Mouse (Mus musculus) forebrain, embryonic 14.5 days (tissue): Measurements from ENCODE around the gene She. TPM values are rescaled to one million over a fixed set of nuclear protein-coding genes. Genes with fewer than 3 reads are reported as not detected.

Experiments
- ATAC-seq: fragments of 200-750 bp; cut with Nextera tagmentation; 2 replicates; pipeline ENCODE4 v1.8.0; 2017; ENCODE audit warnings: mild to moderate bottlenecking, moderate library complexity
- DNase-seq: peaks from one replicate; pipeline ENCODE4 v3.0.0-alpha.2; 2015; ENCODE audit warnings: low spot score
- H3K27ac ChIP-seq: fragments of 300-500 bp; sonication (generic); 2 replicates; pipeline ENCODE4 v1.5.1; 2014; ENCODE audit warnings: low read depth, mild to moderate bottlenecking, control low read depth, low read length, moderate library complexity
- H3K27me3 ChIP-seq: fragments of 300-500 bp; sonication (generic); replicated peaks from 2 replicates; pipeline ENCODE4 v1.6.1; 2014; ENCODE audit warnings: low read length, control low read depth, mixed read lengths; ENCODE audit not compliant: control insufficient read depth, insufficient read depth
- H3K36me3 ChIP-seq: fragments of 300-500 bp; sonication (generic); 2 replicates; pipeline ENCODE4 v1.6.1; 2014; ENCODE audit warnings: low read length, control low read depth; ENCODE audit not compliant: control insufficient read depth, insufficient read depth
- H3K4me1 ChIP-seq: fragments of 300-500 bp; sonication (generic); 2 replicates; pipeline ENCODE4 v1.6.1; 2014; ENCODE audit warnings: antibody characterized with exemption, low read length, control low read depth; ENCODE audit not compliant: control insufficient read depth, insufficient read depth
- H3K4me2 ChIP-seq: fragments of 300-500 bp; sonication (generic); 2 replicates; pipeline ENCODE4 v1.6.1; 2014; ENCODE audit warnings: mild to moderate bottlenecking, control low read depth, low read length
- H3K4me3 ChIP-seq: fragments of 300-500 bp; sonication (generic); 2 replicates; pipeline ENCODE4 v1.5.1; 2014; ENCODE audit warnings: low read depth, low read length, control low read depth
- H3K9ac ChIP-seq: fragments of 300-500 bp; sonication (generic); 2 replicates; pipeline ENCODE4 v1.6.1; 2014; ENCODE audit warnings: mild to moderate bottlenecking, low read length, control low read depth, moderate library complexity
- H3K9me3 ChIP-seq: fragments of 300-500 bp; sonication (generic); replicated peaks from 2 replicates; pipeline ENCODE4 v1.6.1; 2016; ENCODE audit warnings: low read length, control low read depth, mixed read lengths; ENCODE audit not compliant: control insufficient read depth
- WGBS: fragments of 180-500 bp; shearing (Covaris S2); extraction: QIAGEN DNeasy Blood & Tissue Kit; methylation state at CpG from one replicate; pipeline ENCODE4 v1.1.7; 2014; 5-methylcytosine and 5-hydroxymethylcytosine counted together
- polyA plus RNA-seq: library from polyadenylated mRNA; unstranded; fragments of >200 nt; fragmentation: Nextera tagmentation; extraction: Ambion mirVana; gene quantifications from 2 replicates; pipeline ENCODE4 v1.2.1, GENCODE M21; 2014

She gene
- polyA plus RNA-seq, 1 experiment from 2014 or later = 0.93 TPM

DNA sequence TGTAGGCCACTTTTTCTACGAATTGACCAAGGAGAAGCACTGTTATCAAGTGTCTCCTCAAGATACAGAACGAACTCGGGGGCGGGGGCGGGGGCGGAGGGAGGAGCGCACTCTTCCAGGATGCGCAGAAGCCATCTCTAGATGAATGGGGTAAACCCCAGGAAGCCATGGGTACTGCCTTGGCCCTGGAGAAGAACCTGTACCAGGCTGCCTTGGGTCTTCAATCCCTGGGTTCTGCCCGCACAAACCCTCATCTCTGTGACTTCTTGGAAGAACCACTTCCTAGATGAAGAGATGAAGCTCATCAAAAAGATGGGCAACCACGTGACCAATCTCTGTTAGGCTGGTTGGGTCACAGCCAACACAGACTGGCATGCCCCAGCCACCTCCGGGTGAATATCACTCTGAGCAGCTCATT, 10.1 kb upstream of the She start:
- no peak overlapping the region for H3K27ac ChIP-seq
- H3K4me3 ChIP-seq = no peak overlapping the region
- WGBS = 87% methylated on average over 11 of the region's 11 CpGs
- H3K27me3 ChIP-seq = no peaks in the 10 kb centered on the region
- no peaks in the 10 kb centered on the region for H3K4me1 ChIP-seq
- H3K9ac ChIP-seq = no peak overlapping the region
- no peaks in the 10 kb centered on the region for H3K9me3 ChIP-seq
- ATAC-seq (no peak), DNase-seq (no peak)
- H3K36me3 ChIP-seq = no peaks in the 10 kb centered on the region
- H3K4me2 ChIP-seq = no peak overlapping the region

DNA sequence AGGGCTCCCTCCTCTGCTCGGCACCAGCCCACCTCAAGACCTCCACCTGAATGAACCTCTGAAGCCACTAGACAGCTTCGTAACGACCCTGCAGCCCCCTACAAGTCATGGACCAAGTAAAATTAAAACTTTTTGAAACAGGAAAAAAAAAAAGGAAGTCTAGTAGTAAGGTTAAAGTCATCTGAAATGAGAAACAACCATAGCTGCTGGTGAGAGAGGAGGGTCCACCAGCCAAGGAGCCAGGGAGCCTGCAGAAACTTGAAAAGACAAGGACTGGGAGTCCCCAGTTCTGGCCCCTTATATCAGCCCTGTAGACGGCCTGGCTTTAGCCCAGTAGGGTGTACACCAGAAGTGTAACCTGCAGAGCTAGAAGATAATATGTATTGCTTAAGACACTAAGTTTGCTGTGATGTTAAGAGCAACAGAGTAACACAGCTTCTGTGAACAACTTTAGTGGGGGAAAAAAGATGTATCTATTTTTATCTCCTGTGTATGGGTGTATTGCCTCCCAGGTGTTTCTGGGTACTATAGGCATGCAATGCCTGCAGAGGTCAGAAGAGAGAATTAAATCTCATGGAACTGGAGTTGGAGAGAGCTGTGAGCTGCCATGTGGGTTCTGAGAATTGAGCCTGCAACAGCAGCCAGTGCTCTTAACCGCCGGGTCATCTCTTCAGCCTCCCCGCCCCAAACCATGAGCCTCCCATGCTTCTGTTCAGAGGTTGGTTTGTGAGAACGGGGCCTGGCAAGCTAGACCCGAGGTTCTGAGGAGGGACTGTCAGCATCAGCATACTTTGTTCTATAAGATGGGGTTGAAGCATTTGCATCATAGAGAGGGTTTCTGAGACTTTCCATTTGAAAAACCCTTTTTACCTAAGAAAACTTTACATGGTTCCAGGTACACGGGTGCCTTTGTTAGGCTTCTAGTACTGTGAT, 9.4 kb upstream of the She start:
- Histone ChIP-seq H3K27ac (no peak overlapping the region), H3K27me3 (no peaks in the 10 kb centered on the region), H3K36me3 (no peaks in the 10 kb centered on the region), H3K9me3 (no peaks in the 10 kb centered on the region), H3K4me2 (no peak overlapping the region), H3K9ac (no peak overlapping the region), H3K4me1 (no peaks in the 10 kb centered on the region), H3K4me3 (no peak overlapping the region)
- DNase-seq = no peak
- no peak for ATAC-seq
- WGBS = 73% methylated on average over 10 of the region's 10 CpGs

DNA sequence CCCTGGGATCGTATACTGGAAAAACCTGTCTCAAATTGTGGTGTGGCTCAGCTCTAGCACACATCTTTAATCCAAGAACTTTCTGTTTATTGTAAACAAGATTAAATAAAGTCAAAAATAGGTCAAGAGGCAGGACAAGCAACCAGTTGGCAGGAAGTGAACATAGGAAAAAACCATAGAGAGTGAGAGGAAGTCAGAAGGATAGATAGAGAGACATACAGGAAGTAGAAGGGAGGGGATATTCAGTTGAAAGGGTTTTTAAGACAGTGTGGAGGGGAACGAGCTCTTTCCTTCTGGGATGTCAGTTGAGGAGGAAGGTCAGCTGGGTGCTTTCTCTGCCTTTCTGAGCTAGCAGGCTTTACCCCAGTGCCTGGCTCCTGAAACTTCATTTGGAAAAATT, 7.6 kb upstream of the She start:
- Histone ChIP-seq H3K9ac (no peak overlapping the region), H3K4me2 (no peak overlapping the region), H3K36me3 (no peaks in the 10 kb centered on the region), H3K9me3 (no peaks in the 10 kb centered on the region), H3K4me3 (no peak overlapping the region), H3K27me3 (0 out of 2 replicates have a peak, but pooled peaks cover 3% of the 10 kb centered on the region), H3K27ac (no peak overlapping the region), H3K4me1 (no peaks in the 10 kb centered on the region)
- DNase-seq (no peak), ATAC-seq (no peak)
- 61% methylated on average over 2 of the region's 2 CpGs for WGBS

DNA sequence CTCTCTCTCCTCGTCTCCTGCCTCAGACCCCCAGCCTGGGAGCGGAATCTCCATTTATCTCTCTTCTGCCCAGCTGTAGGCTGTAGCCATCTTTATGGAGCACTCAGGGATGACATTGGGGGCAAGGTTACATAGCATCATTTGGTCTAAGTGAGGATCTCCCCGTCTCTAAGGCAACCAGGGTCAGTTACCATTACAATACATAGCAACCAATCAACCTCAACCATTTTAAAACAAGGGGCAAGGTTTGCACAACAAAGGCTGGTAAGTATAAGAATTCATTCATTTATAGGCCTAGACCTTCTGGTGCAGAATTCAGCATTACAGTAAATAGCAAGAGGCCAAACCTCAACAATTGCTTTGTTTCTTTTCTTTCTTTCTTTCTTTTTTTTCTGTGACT, 4.9 kb upstream of the She start:
- H3K4me1 ChIP-seq = no peaks in the 10 kb centered on the region
- peaks cover 28% of the 10 kb centered on the region for H3K27me3 ChIP-seq
- no peaks in the 10 kb centered on the region for H3K36me3 ChIP-seq
- H3K4me2 ChIP-seq = no peak overlapping the region
- H3K4me3 ChIP-seq = no peak overlapping the region
- no peak overlapping the region for H3K27ac ChIP-seq
- DNase-seq (no peak), ATAC-seq (no peak)
- 73% methylated on average over 3 of the region's 3 CpGs for WGBS
- H3K9ac ChIP-seq = no peak overlapping the region
- no peaks in the 10 kb centered on the region for H3K9me3 ChIP-seq

DNA sequence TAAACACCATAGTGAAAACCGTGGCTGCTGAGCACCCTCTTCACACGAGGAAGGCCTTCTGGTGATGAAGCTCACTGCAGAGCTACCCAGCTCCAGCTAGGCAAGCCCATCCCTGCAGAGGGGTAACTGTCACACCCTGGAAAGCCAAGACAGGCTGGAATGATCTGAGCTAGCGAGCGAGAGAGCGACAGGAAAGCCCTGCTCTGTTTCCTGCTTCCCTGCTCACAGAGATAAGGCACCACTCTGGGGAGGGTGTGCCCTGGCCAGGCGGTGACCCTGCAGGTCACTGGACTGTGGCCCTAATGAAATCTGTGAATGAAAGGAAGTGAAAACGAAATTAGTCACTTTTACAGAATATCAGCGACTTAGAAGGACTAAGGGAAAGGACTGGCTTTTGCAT, 4.2 kb downstream of the She start:
- Histone ChIP-seq H3K4me3 (no peak overlapping the region), H3K9me3 (no peaks in the 10 kb centered on the region), H3K4me2 (no peak overlapping the region), H3K27me3 (peaks cover 37% of the 10 kb centered on the region), H3K9ac (no peak overlapping the region), H3K4me1 (no peaks in the 10 kb centered on the region), H3K27ac (no peak overlapping the region), H3K36me3 (no peaks in the 10 kb centered on the region)
- no peak for DNase-seq
- WGBS = 58% methylated on average over 8 of the region's 8 CpGs
- no peak for ATAC-seq

DNA sequence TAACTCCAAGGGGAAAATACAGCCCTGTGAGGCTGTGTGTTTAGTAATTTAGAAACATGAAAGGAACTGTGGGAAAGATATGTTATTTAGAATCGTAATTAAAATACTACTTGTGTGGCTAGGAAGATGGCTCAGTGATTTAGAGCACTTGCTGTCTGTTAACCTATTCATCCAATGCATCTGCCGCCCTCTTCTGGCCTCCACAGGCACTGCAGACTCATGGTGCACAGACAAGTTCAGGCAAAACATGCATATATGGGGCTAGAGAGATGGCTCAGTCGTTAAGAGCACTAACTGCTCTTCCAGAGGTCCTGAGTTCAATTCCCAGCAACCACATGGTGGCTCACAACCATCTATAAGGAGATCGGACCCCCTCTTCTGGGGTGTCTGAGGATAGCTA, 11.1 kb downstream of the She start:
- WGBS = 81% methylated on average over 4 of the region's 4 CpGs
- Histone ChIP-seq H3K4me3 (no peak overlapping the region), H3K9ac (no peak overlapping the region), H3K9me3 (no peaks in the 10 kb centered on the region), H3K27ac (no peak overlapping the region), H3K4me1 (no peaks in the 10 kb centered on the region), H3K36me3 (no peaks in the 10 kb centered on the region), H3K27me3 (no peaks in the 10 kb centered on the region), H3K4me2 (no peak overlapping the region)
- DNase-seq (no peak), ATAC-seq (no peak)

DNA sequence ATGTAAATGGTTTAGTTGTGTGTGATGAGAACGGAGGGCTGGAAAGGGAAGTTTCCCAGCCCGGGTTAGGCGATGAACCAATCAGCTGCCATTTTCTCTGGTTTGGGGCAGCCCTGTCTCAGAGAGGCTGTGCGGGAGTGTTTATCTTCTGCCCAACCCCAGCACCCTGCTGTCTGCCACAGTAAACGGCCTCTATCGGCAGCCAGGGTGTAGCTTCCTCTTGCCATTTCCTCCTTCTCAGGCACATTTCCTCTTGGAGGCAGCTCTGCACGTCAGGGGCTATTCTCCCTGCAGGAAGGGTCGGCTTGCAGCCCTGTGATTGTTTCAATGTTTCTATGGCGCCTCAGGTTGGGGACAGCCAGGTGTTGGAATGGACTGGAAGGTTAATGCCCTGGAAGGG, 12.0 kb downstream of the She start:
- WGBS = 66% methylated on average over 9 of the region's 9 CpGs
- no peaks in the 10 kb centered on the region for H3K36me3 ChIP-seq
- no peak overlapping the region for H3K9ac ChIP-seq
- no peak overlapping the region for H3K27ac ChIP-seq
- H3K27me3 ChIP-seq = no peaks in the 10 kb centered on the region
- no peaks in the 10 kb centered on the region for H3K4me1 ChIP-seq
- ATAC-seq (no peak), DNase-seq (no peak)
- no peak overlapping the region for H3K4me3 ChIP-seq
- no peak overlapping the region for H3K4me2 ChIP-seq
- H3K9me3 ChIP-seq = no peaks in the 10 kb centered on the region

DNA sequence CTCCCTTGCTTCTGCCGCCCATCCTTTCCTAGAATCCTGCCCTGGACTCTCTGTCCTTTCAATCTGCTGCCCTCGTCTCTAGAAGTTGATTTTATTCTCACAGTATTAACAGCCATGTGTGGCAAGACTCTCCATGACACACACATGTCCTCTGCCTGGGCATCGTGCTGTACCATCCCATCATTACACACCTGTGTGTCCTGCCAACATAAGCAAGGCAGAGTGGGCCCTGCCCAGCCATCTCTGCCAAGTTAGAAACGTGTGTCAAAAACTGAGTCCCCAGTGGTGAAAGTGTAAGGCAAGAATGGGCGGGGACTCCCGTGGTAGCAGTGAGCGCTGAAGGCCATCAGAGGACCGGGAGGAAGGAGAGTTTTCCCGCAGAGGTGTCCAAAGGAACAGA, 14.6 kb downstream of the She start:
- ATAC-seq (no peak), DNase-seq (no peak)
- Histone ChIP-seq H3K36me3 (no peaks in the 10 kb centered on the region), H3K27me3 (no peaks in the 10 kb centered on the region), H3K4me1 (no peaks in the 10 kb centered on the region), H3K9me3 (no peaks in the 10 kb centered on the region), H3K4me2 (no peak overlapping the region), H3K27ac (no peak overlapping the region), H3K9ac (no peak overlapping the region), H3K4me3 (no peak overlapping the region)
- 80% methylated on average over 9 of the region's 9 CpGs for WGBS

DNA sequence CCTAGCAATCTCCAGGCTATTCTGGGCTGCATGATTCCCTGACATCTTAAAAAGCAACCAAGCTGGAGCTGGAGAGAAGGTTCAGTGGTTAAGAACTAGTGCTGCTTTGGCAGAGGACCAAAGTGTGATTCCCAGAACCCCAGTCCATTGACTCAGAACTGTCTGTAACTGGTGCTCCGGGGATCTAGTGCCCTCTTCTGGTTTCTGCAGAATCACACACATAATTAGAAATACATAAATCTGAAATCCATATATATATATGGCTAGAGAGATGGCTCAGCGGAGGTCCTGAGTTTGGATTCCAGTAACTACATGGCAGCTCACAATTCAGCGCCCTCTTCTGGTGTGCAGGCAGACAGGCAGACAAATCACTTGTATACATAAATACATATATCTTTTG, 16.0 kb downstream of the She start:
- H3K9ac ChIP-seq = no peak overlapping the region
- no peaks in the 10 kb centered on the region for H3K4me1 ChIP-seq
- no peak overlapping the region for H3K4me2 ChIP-seq
- WGBS = 79% methylated on average over 3 of the region's 3 CpGs
- H3K27ac ChIP-seq = no peak overlapping the region
- H3K4me3 ChIP-seq = no peak overlapping the region
- no peaks in the 10 kb centered on the region for H3K36me3 ChIP-seq
- no peak for DNase-seq
- H3K9me3 ChIP-seq = no peaks in the 10 kb centered on the region
- no peak for ATAC-seq
- no peaks in the 10 kb centered on the region for H3K27me3 ChIP-seq
